Mouse (Mus musculus) heart, embryonic 12.5 days (tissue): Measurements from ENCODE around the gene Lama2. TPM values are rescaled to one million over a fixed set of nuclear protein-coding genes. Genes with fewer than 3 reads are reported as not detected.

ENCODE experiments used
- ATAC-seq: fragments of 200-750 bp; cut with Nextera tagmentation; 2 replicates; pipeline ENCODE4 v1.8.0; 2017; ENCODE audit warnings: moderate TSS enrichment, moderate library complexity; ENCODE audit not compliant: insufficient number of reproducible peaks, low FRiP score
- H3K27ac ChIP-seq: fragments of 300-500 bp; sonication (generic); 2 replicates; pipeline ENCODE4 v1.5.1; 2016; ENCODE audit warnings: mild to moderate bottlenecking, moderate library complexity; ENCODE audit not compliant: poor library complexity, severe bottlenecking
- H3K27me3 ChIP-seq: fragments of 300-500 bp; sonication (generic); replicated peaks from 2 replicates; pipeline ENCODE4 v1.6.1; 2016; ENCODE audit warnings: mild to moderate bottlenecking, moderate library complexity
- H3K36me3 ChIP-seq: fragments of 300-500 bp; sonication (generic); 2 replicates; pipeline ENCODE4 v1.6.1; 2016; ENCODE audit warnings: mild to moderate bottlenecking, moderate library complexity
- H3K4me1 ChIP-seq: fragments of 300-500 bp; sonication (generic); replicated peaks from 2 replicates; pipeline ENCODE4 v1.6.1; 2016; ENCODE audit warnings: mild to moderate bottlenecking
- H3K4me2 ChIP-seq: fragments of 300-500 bp; sonication (generic); 2 replicates; pipeline ENCODE4 v1.6.1; 2016; ENCODE audit warnings: mild to moderate bottlenecking, moderate library complexity
- H3K4me3 ChIP-seq: fragments of 300-500 bp; sonication (generic); 2 replicates; pipeline ENCODE4 v1.5.1; 2016; ENCODE audit warnings: mild to moderate bottlenecking
- H3K9ac ChIP-seq: fragments of 300-500 bp; sonication (generic); 2 replicates; pipeline ENCODE4 v1.6.1; 2016; ENCODE audit warnings: mild to moderate bottlenecking, moderate library complexity
- H3K9me3 ChIP-seq: fragments of 300-500 bp; sonication (generic); replicated peaks from 2 replicates; pipeline ENCODE4 v1.6.1; 2016; ENCODE audit warnings: mild to moderate bottlenecking, moderate library complexity
- WGBS: fragments of 180-500 bp; shearing (Covaris S2); methylation state at CpG from one replicate; pipeline ENCODE4 v1.1.7; 2016; 5-methylcytosine and 5-hydroxymethylcytosine counted together
- polyA plus RNA-seq: library from polyadenylated mRNA; unstranded; fragments of >200 nt; fragmentation: Nextera tagmentation; extraction: Ambion mirVana; gene quantifications from 2 replicates; pipeline ENCODE4 v1.2.1, GENCODE M21; 2016

Lama2 gene
- 14.1 and 18.9 TPM in 2 replicates for polyA plus RNA-seq

- Histone ChIP-seq H3K27me3 (no peaks in the 10 kb centered on the region), H3K9ac (no peak within 1 kb of the TSS), H3K36me3 (no peaks in the 10 kb centered on the region), H3K27ac (no peak within 1 kb of the TSS), H3K4me1 (peaks cover 17% of the 10 kb centered on the region), H3K4me2 (no peak within 1 kb of the TSS), H3K4me3 (no peak within 1 kb of the TSS), H3K9me3 (no peaks in the 10 kb centered on the region)
- 89% methylated on average over 3 of the region's 3 CpGs for WGBS
- no peak for ATAC-seq
These were observed at the start of gene Lama2 for GRCm38 (mm10) chr10:27619658-27620057. Lama2 (minus strand) TSS chr10:27619758.

GRCm38 (mm10) chr10:27664391-27664790, 44.8 kb upstream of the Lama2 start:
- ATAC-seq = no peak
- no peak overlapping the region for H3K4me2 ChIP-seq
- no peak overlapping the region for H3K4me3 ChIP-seq
- no peaks in the 10 kb centered on the region for H3K4me1 ChIP-seq
- no peak overlapping the region for H3K27ac ChIP-seq
- no peaks in the 10 kb centered on the region for H3K27me3 ChIP-seq
- H3K9me3 ChIP-seq = no peaks in the 10 kb centered on the region
- 71% methylated on average over 1 of the region's 1 CpGs for WGBS
- no peak overlapping the region for H3K9ac ChIP-seq
- no peaks in the 10 kb centered on the region for H3K36me3 ChIP-seq

GRCm38 (mm10) chr10:27663396-27663795, 43.8 kb upstream of the Lama2 start:
- H3K27me3 ChIP-seq = no peaks in the 10 kb centered on the region
- H3K27ac ChIP-seq = no peak overlapping the region
- H3K9me3 ChIP-seq = no peaks in the 10 kb centered on the region
- H3K4me1 ChIP-seq = no peaks in the 10 kb centered on the region
- H3K36me3 ChIP-seq = no peaks in the 10 kb centered on the region
- H3K9ac ChIP-seq = no peak overlapping the region
- no peak overlapping the region for H3K4me2 ChIP-seq
- H3K4me3 ChIP-seq = no peak overlapping the region
- no peak for ATAC-seq
- WGBS = 33% methylated on average over 1 of the region's 1 CpGs

GRCm38 (mm10) chr10:27654164-27654563, 34.6 kb upstream of the Lama2 start:
- ATAC-seq = no peak
- H3K9me3 ChIP-seq = no peaks in the 10 kb centered on the region
- H3K27ac ChIP-seq = no peak overlapping the region
- no peak overlapping the region for H3K4me3 ChIP-seq
- WGBS = 84% methylated on average over 4 of the region's 4 CpGs
- H3K36me3 ChIP-seq = no peaks in the 10 kb centered on the region
- no peak overlapping the region for H3K9ac ChIP-seq
- no peaks in the 10 kb centered on the region for H3K27me3 ChIP-seq
- H3K4me2 ChIP-seq = no peak overlapping the region
- H3K4me1 ChIP-seq = no peaks in the 10 kb centered on the region; the same call in 1 of the 2 replicates

GRCm38 (mm10) chr10:27652694-27653335, 33.3 kb upstream of the Lama2 start:
- Histone ChIP-seq H3K9me3 (no peaks in the 10 kb centered on the region), H3K4me1 (no peaks in the 10 kb centered on the region; the same call in 1 of the 2 replicates), H3K36me3 (no peaks in the 10 kb centered on the region), H3K27ac (no peak overlapping the region), H3K4me2 (no peak overlapping the region), H3K27me3 (no peaks in the 10 kb centered on the region), H3K4me3 (no peak overlapping the region), H3K9ac (no peak overlapping the region)
- WGBS = 47% methylated on average over 8 of the region's 8 CpGs
- ATAC-seq = no peak

GRCm38 (mm10) chr10:27635721-27636120, 16.2 kb upstream of the Lama2 start:
- no peaks in the 10 kb centered on the region for H3K27me3 ChIP-seq
- ATAC-seq = no peak
- no peak overlapping the region for H3K4me3 ChIP-seq
- 62% methylated on average over 2 of the region's 2 CpGs for WGBS
- H3K4me2 ChIP-seq = no peak overlapping the region
- H3K9me3 ChIP-seq = no peaks in the 10 kb centered on the region
- no peaks in the 10 kb centered on the region for H3K4me1 ChIP-seq
- H3K36me3 ChIP-seq = no peaks in the 10 kb centered on the region
- no peak overlapping the region for H3K27ac ChIP-seq
- H3K9ac ChIP-seq = no peak overlapping the region

- 0 out of 2 replicates have a peak, but pooled peaks cover under 1% of the 10 kb centered on the region for H3K4me1 ChIP-seq
- no peak for ATAC-seq
- no peaks in the 10 kb centered on the region for H3K27me3 ChIP-seq
These were observed 11.4 kb upstream of the Lama2 start for GRCm38 (mm10) chr10:27631002-27631401.

GRCm38 (mm10) chr10:27621697-27622449, 2.3 kb upstream of the Lama2 start:
- WGBS = 42% methylated on average over 9 of the region's 9 CpGs
- peak overlapping the region; percentile 85 for H3K27ac ChIP-seq
- H3K9me3 ChIP-seq = no peaks in the 10 kb centered on the region
- no peak for ATAC-seq
- no peak overlapping the region for H3K4me3 ChIP-seq
- H3K36me3 ChIP-seq = no peaks in the 10 kb centered on the region
- H3K4me2 ChIP-seq = peak overlapping the region; percentile 31
- H3K27me3 ChIP-seq = no peaks in the 10 kb centered on the region
- H3K4me1 ChIP-seq = peaks cover 14% of the 10 kb centered on the region
- H3K9ac ChIP-seq = 0 out of 2 replicates have a peak overlapping the region, but pooled peaks have one; percentile 24

More at GRCm38 (mm10) chr10:27631002-27631401, 11.4 kb upstream of the Lama2 start:
- 83% methylated on average over 4 of the region's 4 CpGs for WGBS
- no peak overlapping the region for H3K4me3 ChIP-seq
- no peaks in the 10 kb centered on the region for H3K36me3 ChIP-seq
- no peak overlapping the region for H3K9ac ChIP-seq
- H3K4me2 ChIP-seq = no peak overlapping the region
- no peaks in the 10 kb centered on the region for H3K9me3 ChIP-seq
- no peak overlapping the region for H3K27ac ChIP-seq

- Histone ChIP-seq H3K4me3 (no peak overlapping the region), H3K4me1 (peaks cover 14% of the 10 kb centered on the region), H3K9ac (no peak overlapping the region), H3K27ac (no peak overlapping the region), H3K9me3 (no peaks in the 10 kb centered on the region), H3K4me2 (no peak overlapping the region), H3K27me3 (no peaks in the 10 kb centered on the region), H3K36me3 (no peaks in the 10 kb centered on the region)
- no peak for ATAC-seq
- 85% methylated on average over 4 of the region's 4 CpGs for WGBS
These were observed 2.0 kb downstream of the Lama2 start for GRCm38 (mm10) chr10:27617522-27618020.

- Histone ChIP-seq H3K27me3 (no peaks in the 10 kb centered on the region), H3K9me3 (no peaks in the 10 kb centered on the region), H3K4me1 (peaks cover 11% of the 10 kb centered on the region), H3K36me3 (no peaks in the 10 kb centered on the region), H3K9ac (peak overlapping the region; percentile 69), H3K27ac (peak overlapping the region; percentile 82), H3K4me3 (peak overlapping the region; percentile 53), H3K4me2 (peak overlapping the region; percentile 80)
- WGBS = 11% methylated on average over 18 of the region's 18 CpGs
- peak; percentile 45; the same call in 1 of the 2 replicates for ATAC-seq
These were observed 2.7 kb downstream of the Lama2 start for GRCm38 (mm10) chr10:27616641-27617415.

- ATAC-seq = no peak
- H3K27ac ChIP-seq = no peak overlapping the region
- WGBS = 81% methylated on average over 3 of the region's 3 CpGs
- no peaks in the 10 kb centered on the region for H3K4me1 ChIP-seq
- H3K9me3 ChIP-seq = no peaks in the 10 kb centered on the region
- no peaks in the 10 kb centered on the region for H3K27me3 ChIP-seq
- no peak overlapping the region for H3K4me3 ChIP-seq
- no peak overlapping the region for H3K9ac ChIP-seq
- H3K4me2 ChIP-seq = no peak overlapping the region
- no peaks in the 10 kb centered on the region for H3K36me3 ChIP-seq
These were observed 23.9 kb downstream of the Lama2 start for GRCm38 (mm10) chr10:27595675-27596074.
